Mouse (Mus musculus): ENCODE data around the gene Eda. TPM values are rescaled to one million over a fixed set of nuclear protein-coding genes. Genes with fewer than 3 reads are reported as not detected.
"Not testable (repeated sequence)": the region's sequence is repeated elsewhere in the genome, so short reads cannot be mapped to it uniquely, and the experiment has no call there.

Gene Eda
- polyA plus RNA-seq, 1 experiment from 2014 or later = 1.3 TPM

DNA sequence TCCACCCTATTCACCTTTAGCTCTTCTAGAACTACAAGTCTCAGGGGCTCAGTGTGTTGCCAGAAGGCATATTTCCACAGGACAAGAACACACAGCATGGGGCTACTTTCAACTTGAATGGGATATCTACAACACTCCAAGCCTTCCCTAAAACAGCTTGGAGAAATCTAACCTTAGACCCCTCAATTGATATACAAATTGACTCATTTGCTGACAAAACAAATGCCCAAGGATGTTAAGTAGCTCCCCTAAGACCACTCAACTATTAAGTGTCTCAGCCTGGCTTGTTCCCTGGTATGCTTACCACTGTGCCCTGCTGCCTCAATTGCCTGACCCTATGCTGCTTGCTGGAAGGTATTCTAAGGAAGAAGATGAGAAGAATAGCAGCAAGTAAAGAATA lies 425.5 kb downstream of the Eda start:
- ATAC-seq (replicated peaks; ENCODE audit: low FRiP score, low read depth) = no peak

DNA sequence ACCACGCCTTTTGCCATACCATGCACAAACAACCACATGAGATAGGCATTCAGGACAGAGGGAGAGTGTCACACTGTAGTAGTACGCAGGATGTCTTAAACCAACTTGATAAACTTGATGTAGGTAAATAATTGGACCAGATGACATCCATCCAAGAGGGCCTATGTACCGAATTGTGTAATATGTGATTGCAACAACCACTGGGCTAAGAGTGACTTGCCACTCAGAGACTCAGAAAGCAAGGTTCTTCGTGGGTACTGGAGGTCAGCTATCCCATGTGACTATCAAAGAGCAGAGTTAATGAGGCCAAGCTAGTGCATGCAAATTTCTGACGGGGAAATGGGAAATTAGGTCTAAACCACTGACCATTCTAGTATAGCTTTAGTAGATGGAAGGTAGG lies 426.3 kb downstream of the Eda start:
- no peak overlapping the region for H3K9ac ChIP-seq (ENCODE audit: low read depth, low read length)
- H3K4me3 ChIP-seq (replicated peaks; ENCODE audit: low read depth, low read length) = no peak overlapping the region
- no peaks in the 10 kb centered on the region for H3K9me3 ChIP-seq (replicated peaks; ENCODE audit: low read length)
- DNase-seq (ENCODE audit: low spot score) = no peak
- H3K36me3 ChIP-seq (ENCODE audit: insufficient read depth, low read length) = no peaks in the 10 kb centered on the region
- WGBS = 78% methylated on average over 5 of the region's 5 CpGs
- no peaks in the 10 kb centered on the region for H3K4me1 ChIP-seq (replicated peaks; ENCODE audit: insufficient read depth, low read length)
- no peak for ATAC-seq (replicated peaks; ENCODE audit: low FRiP score, low read depth)
- no peak overlapping the region for H3K27ac ChIP-seq
- TF ChIP-seq CTCF (IDR thresholded peaks at IDR 0.05; ENCODE audit: low read depth) = no peak
- no peak overlapping the region for H3K4me2 ChIP-seq (ENCODE audit: low read length)
- no peaks in the 10 kb centered on the region for H3K27me3 ChIP-seq (ENCODE audit: insufficient read depth, low read length)

More for the DNA sequence above, 425.5 kb downstream of the Eda start:
- DNase-seq (ENCODE audit: low spot score) = no peak
- Histone ChIP-seq H3K4me1 (replicated peaks; ENCODE audit: insufficient read depth, low read length) (no peaks in the 10 kb centered on the region), H3K36me3 (ENCODE audit: insufficient read depth, low read length) (no peaks in the 10 kb centered on the region), H3K27me3 (ENCODE audit: insufficient read depth, low read length) (no peaks in the 10 kb centered on the region), H3K27ac (no peak overlapping the region), H3K9me3 (replicated peaks; ENCODE audit: low read length) (no peaks in the 10 kb centered on the region), H3K9ac (ENCODE audit: low read depth, low read length) (no peak overlapping the region), H3K4me3 (replicated peaks; ENCODE audit: low read depth, low read length) (no peak overlapping the region), H3K4me2 (ENCODE audit: low read length) (no peak overlapping the region)
- TF ChIP-seq CTCF (IDR thresholded peaks at IDR 0.05; ENCODE audit: low read depth) = no peak

DNA sequence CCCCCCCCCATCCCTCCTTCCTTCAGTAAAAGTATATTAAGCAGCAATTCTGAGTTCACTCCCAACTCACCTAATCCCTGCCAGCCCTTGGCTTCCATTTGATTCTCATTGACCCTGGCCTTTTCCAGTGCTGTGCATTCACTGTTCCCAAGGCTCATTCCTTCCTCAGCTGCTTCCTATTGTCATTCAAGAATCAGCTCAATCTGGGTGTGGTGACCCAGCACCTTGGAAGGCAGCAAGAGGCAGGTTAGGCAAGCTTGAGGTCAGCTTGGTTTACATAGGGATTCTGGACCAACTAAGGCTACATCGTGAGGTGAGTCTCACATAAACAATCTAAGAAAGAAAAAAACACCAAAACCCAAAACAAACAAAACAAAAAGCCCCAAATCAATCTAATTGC lies 433.8 kb downstream of the Eda start:
- Histone ChIP-seq H3K27me3 (ENCODE audit: insufficient read depth, low read length) (no peaks in the 10 kb centered on the region), H3K4me2 (ENCODE audit: low read length) (no peak overlapping the region), H3K9me3 (replicated peaks; ENCODE audit: low read length) (no peaks in the 10 kb centered on the region), H3K9ac (ENCODE audit: low read depth, low read length) (no peak overlapping the region), H3K36me3 (ENCODE audit: insufficient read depth, low read length) (no peaks in the 10 kb centered on the region), H3K4me1 (replicated peaks; ENCODE audit: insufficient read depth, low read length) (no peaks in the 10 kb centered on the region), H3K27ac (no peak overlapping the region), H3K4me3 (replicated peaks; ENCODE audit: low read depth, low read length) (no peak overlapping the region)
- no peak for DNase-seq (ENCODE audit: low spot score)
- 56% methylated on average over 1 of the region's 1 CpGs for WGBS
- no peak for TF ChIP-seq CTCF (IDR thresholded peaks at IDR 0.05; ENCODE audit: low read depth)
- ATAC-seq (replicated peaks; ENCODE audit: low FRiP score, low read depth) = no peak

DNA sequence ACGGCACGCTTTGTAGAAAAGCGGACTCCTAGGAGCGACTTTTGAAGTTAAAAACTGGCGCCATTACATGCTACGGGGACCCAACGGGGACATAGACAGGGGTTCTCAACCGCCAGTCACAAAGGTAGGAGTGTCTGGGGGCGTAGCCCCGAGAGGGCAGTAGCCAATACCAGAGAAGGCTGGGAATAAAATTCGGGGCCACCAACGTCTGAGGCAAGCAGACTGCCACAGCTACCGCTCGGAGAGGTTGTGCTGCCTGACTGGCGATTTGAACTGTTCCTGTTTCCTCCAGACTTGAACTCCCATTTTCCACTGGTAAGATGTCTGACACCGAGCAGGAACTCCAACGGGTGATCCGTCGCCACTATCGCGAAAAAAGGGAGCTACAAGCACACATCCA lies 453.3 kb downstream of the Eda start, which contains the start of gene Otud6a:
Gene Otud6a, plus strand, starts transcription at position 321 of the 400 bp plus-strand sequence.
- Histone ChIP-seq H3K4me1 (replicated peaks; ENCODE audit: insufficient read depth, low read length) (no peaks in the 10 kb centered on the region), H3K4me3 (replicated peaks; ENCODE audit: low read depth, low read length) (no peak within 1 kb of the TSS), H3K27me3 (ENCODE audit: insufficient read depth, low read length) (no peaks in the 10 kb centered on the region), H3K36me3 (ENCODE audit: insufficient read depth, low read length) (no peaks in the 10 kb centered on the region), H3K9me3 (replicated peaks; ENCODE audit: low read length) (no peaks in the 10 kb centered on the region), H3K9ac (ENCODE audit: low read depth, low read length) (no peak within 1 kb of the TSS), H3K4me2 (ENCODE audit: low read length) (no peak within 1 kb of the TSS), H3K27ac (no peak within 1 kb of the TSS)
- no peak for TF ChIP-seq CTCF (IDR thresholded peaks at IDR 0.05; ENCODE audit: low read depth)
- no peak for ATAC-seq (replicated peaks; ENCODE audit: low FRiP score, low read depth)
- WGBS = 90% methylated on average over 21 of the region's 21 CpGs
- DNase-seq (ENCODE audit: low spot score) = no peak

DNA sequence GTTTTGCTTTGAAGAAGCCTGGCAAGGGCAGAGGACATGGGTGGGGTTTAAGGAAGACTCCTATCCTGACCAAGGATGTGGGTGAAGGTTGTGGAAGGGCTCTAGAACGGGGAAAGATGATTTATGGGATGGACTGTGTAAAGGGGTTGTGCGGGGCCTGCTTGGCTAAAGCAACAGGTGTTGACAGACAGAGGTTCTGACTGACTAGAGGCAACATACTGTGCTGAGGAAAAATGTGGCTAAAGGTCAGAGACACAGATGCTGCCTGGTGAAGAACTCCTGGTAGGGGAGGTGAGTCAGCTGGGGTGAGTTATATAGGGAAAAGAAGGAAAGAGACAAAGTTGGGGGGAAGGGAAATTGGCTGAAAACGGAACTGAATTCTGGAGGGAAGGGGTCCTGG lies 456.9 kb downstream of the Eda start:
- Histone ChIP-seq H3K27ac (no peak overlapping the region), H3K27me3 (ENCODE audit: insufficient read depth, low read length) (no peaks in the 10 kb centered on the region), H3K4me2 (ENCODE audit: low read length) (no peak overlapping the region), H3K36me3 (ENCODE audit: insufficient read depth, low read length) (no peaks in the 10 kb centered on the region), H3K9ac (ENCODE audit: low read depth, low read length) (no peak overlapping the region), H3K9me3 (replicated peaks; ENCODE audit: low read length) (no peaks in the 10 kb centered on the region), H3K4me1 (replicated peaks; ENCODE audit: insufficient read depth, low read length) (no peaks in the 10 kb centered on the region), H3K4me3 (replicated peaks; ENCODE audit: low read depth, low read length) (no peak overlapping the region)
- DNase-seq (ENCODE audit: low spot score) (no peak), ATAC-seq (replicated peaks; ENCODE audit: low FRiP score, low read depth) (no peak)
- WGBS = 64% methylated on average over 3 of the region's 3 CpGs
- no peak for TF ChIP-seq CTCF (IDR thresholded peaks at IDR 0.05; ENCODE audit: low read depth)

DNA sequence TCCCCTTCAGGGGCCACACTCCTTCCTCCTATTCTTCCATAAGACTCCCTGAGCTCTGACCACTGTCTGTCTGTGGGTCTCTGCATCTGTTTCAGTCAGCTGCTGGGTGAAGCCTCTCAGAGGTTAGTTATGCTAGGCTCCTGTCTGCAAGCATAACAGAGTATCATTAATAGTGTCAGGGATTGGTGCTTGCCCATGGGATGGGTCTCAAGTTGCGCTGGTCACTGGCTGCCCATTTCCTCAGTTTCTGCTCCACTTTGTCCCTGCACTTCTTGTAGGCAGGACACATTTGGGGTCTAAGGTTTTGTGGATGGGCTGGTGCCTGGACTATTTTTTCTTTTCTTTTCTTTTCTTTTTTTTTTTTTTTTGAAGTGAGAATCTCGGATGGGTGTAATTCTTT lies 467.2 kb downstream of the Eda start, which contains the start of gene Awat2:
Gene Awat2, minus strand, starts transcription at position 101 of the 400 bp plus-strand sequence.
- H3K9me3 ChIP-seq (replicated peaks; ENCODE audit: low read length); H3K27me3 ChIP-seq (ENCODE audit: insufficient read depth, low read length); H3K27ac ChIP-seq; H3K9ac ChIP-seq (ENCODE audit: low read depth, low read length); ATAC-seq (replicated peaks; ENCODE audit: low FRiP score, low read depth); H3K36me3 ChIP-seq (ENCODE audit: insufficient read depth, low read length); DNase-seq (ENCODE audit: low spot score); H3K4me1 ChIP-seq (replicated peaks; ENCODE audit: insufficient read depth, low read length); H3K4me3 ChIP-seq (replicated peaks; ENCODE audit: low read depth, low read length); H3K4me2 ChIP-seq (ENCODE audit: low read length): not testable (repeated sequence)
- WGBS = 81% methylated on average over 2 of the region's 2 CpGs

DNA sequence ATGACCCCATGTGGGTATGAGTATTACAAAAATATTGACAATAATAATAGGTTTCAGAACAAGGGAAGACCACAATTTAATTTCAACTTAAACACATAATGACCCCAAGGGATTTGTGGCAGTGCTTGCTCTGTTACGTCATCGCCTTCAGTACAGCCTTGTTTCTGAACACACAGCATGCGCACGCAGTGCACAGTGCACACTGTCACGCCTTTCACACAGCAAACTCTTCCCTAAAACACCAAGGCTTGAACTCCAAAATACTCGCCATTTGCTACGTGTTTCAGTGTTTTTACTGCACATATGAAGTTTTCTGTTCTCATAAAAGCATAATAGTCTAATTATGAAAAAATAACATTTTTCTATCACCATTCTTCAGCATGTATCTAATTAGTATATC lies 468.1 kb downstream of the Eda start:
- WGBS = 90% methylated on average over 7 of the region's 7 CpGs
- no peaks in the 10 kb centered on the region for H3K9me3 ChIP-seq (replicated peaks; ENCODE audit: low read length)
- no peak for TF ChIP-seq CTCF (IDR thresholded peaks at IDR 0.05; ENCODE audit: low read depth)
- DNase-seq (ENCODE audit: low spot score) (no peak), ATAC-seq (replicated peaks; ENCODE audit: low FRiP score, low read depth) (no peak)
- no peaks in the 10 kb centered on the region for H3K27me3 ChIP-seq (ENCODE audit: insufficient read depth, low read length)
- H3K27ac ChIP-seq = no peak overlapping the region
- no peak overlapping the region for H3K4me3 ChIP-seq (replicated peaks; ENCODE audit: low read depth, low read length)
- H3K9ac ChIP-seq (ENCODE audit: low read depth, low read length) = no peak overlapping the region
- no peaks in the 10 kb centered on the region for H3K4me1 ChIP-seq (replicated peaks; ENCODE audit: insufficient read depth, low read length)
- H3K4me2 ChIP-seq (ENCODE audit: low read length) = no peak overlapping the region
- H3K36me3 ChIP-seq (ENCODE audit: insufficient read depth, low read length) = no peaks in the 10 kb centered on the region

MicroRNAs within 50 kb of the gene (microRNA counts, 519-probe panel; counts per million panel counts)
- microRNA mmu-miR-676 = 3,954 counts per million, percentile 75 among the panel's probes with 10 or more counts

Small RNA genes within 50 kb of the gene (microRNA-seq; reads per million reads assigned to microRNA genes)
- gene Mir676 = 337 reads per million, percentile 66 among the genes with 10 or more reads in this experiment

Other genes with a start within 250 kb of the Eda start
- not detected in 2 replicates for gene Tmem28, start 154.6 kb upstream of the Eda start, polyA plus RNA-seq (2015; fragmentation: Nextera tagmentation; extraction: Ambion mirVana)

Data from kidney, postnatal 0 days (tissue).